Mouse (Mus musculus) kidney, adult 8-10 months (tissue): ENCODE results near the gene Actg1.

ENCODE experiments used
- DNase-seq, 2 experiments: peaks; one replicate each; pipeline ENCODE4 v3.0.0; 2022

The Actg1 gene

GRCm38 (mm10) chr11:120308441-120309320, 39.7 kb downstream of the Actg1 start:
- no peak for DNase-seq

GRCm38 (mm10) chr11:120307566-120308430, 40.5 kb downstream of the Actg1 start:
- DNase-seq = peak; percentile 93 to 98

GRCm38 (mm10) chr11:120307132-120307413, 41.3 kb downstream of the Actg1 start:
- no peak for DNase-seq

GRCm38 (mm10) chr11:120306366-120307131, 41.8 kb downstream of the Actg1 start:
- no peak for DNase-seq

- DNase-seq = no peak
These were observed 42.6 kb downstream of the Actg1 start for GRCm38 (mm10) chr11:120305535-120306365.

- DNase-seq = peak; percentile 88 to 90
These were observed 43.3 kb downstream of the Actg1 start for GRCm38 (mm10) chr11:120304886-120305534.

GRCm38 (mm10) chr11:120304350-120304694, 44.0 kb downstream of the Actg1 start:
- DNase-seq = peak in 1 of 2 experiments; percentile 50

GRCm38 (mm10) chr11:120303559-120304349, 44.6 kb downstream of the Actg1 start:
- DNase-seq = no peak

- DNase-seq = no peak
These were observed 45.2 kb downstream of the Actg1 start for GRCm38 (mm10) chr11:120303119-120303518.

GRCm38 (mm10) chr11:120299484-120299883, 48.9 kb downstream of the Actg1 start:
- no peak for DNase-seq

- DNase-seq = no peak
These were observed 49.8 kb downstream of the Actg1 start for GRCm38 (mm10) chr11:120298441-120299141.

GRCm38 (mm10) chr11:120297767-120298166, 50.6 kb downstream of the Actg1 start:
- DNase-seq = no peak

- no peak for DNase-seq
These were observed 51.8 kb downstream of the Actg1 start for GRCm38 (mm10) chr11:120296305-120297144.
